Mouse (Mus musculus): ENCODE measurements at regions not wholly inside any gene's neighbourhood (a gene's known extent, or its start where the extent isn't known, plus 50 kb on each side); places are given as distances from the start of the nearest gene placed in this dataset.

DNA sequence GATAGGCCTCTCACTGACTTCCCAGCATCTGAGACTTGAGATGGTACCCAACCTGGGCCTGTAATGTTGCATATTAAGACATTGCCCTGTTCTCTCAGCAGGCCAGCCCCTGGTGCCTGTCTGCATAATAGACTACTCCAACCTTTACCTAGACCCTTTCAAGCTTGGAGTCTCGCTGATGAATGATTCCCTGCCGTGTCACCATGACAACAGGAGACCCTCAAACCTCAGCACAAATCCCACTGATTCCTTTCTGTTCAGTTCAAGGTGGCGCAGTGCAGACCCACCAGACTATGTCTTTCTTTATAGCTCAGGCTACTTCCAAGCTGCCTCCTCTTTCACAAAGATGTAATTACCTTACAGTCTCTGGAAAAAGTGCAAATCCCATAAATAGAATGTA is 172.0 kb downstream of the Dcdc2c start:
- DNase-seq (ENCODE audit: low read depth, low spot score): peak; percentile 2

DNA sequence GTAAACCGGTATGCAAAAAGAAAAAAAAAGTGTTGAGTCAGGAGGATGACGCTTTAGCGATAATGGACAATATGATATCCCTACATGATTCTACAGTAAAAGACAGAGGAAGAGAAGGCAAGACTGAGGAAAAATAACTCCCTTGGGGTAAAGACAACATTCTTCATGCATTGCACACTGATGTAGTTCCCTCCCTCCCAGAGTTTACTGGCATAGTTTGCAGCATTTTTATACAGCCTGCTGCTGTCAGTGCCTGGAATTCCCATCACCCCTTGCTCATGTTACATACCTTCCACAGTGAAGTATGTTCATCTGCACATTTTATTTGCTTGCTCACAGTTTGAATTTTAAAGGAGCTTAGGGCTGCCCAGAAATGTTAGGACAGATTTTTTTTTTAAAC is 174.2 kb downstream of the Dcdc2c start:
- DNase-seq (ENCODE audit: low read depth, low spot score): no peak

DNA sequence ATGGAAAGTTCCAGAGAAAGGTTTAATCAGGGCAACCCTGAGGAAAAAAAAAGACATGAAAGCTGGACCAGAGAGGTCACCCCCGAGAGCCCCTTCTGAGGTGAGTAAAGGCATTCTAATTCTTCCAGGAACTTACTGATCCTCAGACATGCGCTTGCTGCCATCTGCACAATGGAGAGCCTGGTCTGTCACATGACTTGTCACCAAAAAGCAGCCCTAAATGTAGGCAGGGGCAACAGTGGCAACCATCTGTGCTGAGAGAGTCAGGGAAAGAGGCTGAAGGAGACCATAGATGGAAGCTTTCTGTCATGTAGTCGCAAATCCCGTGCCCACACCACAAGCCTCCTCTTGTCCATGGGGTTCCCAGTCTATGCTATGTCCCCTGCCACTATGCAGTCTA is 174.8 kb downstream of the Dcdc2c start:
- no peak for DNase-seq (ENCODE audit: low read depth, low spot score)

DNA sequence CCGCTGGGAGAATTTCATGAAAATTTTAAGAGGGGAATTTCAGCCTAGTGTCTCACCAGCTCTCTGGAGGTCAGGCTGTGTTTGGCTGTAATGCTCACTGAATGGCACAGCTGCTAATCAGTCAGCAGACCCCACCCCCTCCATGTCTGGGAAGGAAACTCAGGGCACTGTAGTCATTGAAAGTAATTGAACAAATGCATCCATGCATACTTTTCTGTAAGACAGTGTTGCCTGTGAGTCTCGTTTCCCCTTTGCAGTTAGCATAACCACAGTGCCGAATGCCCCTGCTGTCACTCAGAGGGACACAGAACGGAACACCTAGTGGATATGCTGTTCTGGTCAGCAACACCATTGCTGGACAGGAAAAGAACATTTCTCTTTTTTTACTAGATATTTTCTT is 175.4 kb downstream of the Dcdc2c start:
- DNase-seq (ENCODE audit: low read depth, low spot score): no peak

DNA sequence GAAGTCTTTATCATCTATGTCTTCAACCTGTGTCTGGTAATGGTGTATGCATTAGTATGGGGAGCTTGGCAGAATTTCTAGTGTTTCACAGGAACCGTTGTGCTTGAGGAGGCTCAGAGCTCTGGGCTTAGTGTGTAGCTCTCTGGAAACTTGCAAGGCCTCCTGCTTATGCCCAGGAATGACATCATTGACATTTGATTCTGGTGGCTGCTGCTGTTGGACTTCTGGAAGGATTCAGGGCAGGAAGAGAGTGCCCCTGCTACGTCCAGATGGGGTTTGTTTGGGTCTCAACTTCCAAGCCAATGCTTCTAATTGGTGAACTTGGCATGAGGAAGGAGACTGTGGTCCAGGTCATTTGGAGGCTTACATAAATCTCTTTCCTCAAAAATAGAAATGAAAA is 186.9 kb downstream of the Dcdc2c start:
- no peak for DNase-seq (ENCODE audit: low read depth, low spot score)

DNA sequence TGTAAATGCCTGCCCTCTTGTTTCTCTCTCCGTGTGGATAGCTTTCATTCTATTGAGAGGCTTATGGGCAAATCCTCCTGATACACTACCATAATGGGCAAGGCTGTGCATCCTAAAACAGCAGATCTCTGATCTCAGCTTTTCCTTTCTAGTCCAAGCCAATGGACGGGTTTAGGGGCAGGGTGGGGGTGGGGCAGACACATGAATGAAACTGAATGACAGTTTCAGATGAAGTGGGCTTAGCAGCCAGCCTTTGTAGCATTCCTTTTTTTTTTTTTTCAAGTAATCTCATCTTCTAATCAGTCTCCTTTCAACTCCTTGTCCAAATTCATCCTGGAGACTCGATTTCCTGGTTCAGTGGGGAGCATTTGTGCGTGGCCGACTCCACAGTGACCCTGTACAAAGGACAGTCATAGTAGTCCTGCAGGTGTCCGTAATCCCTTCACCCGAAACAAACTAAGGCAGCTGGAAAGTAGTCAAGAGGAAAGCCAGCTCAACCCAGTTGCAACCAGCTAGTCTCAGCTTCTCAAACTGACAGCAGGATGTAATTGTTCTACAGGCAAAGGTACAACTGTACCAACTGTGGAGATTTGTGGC is 193.4 kb downstream of the Dcdc2c start:
- no peak for DNase-seq (ENCODE audit: low read depth, low spot score)

DNA sequence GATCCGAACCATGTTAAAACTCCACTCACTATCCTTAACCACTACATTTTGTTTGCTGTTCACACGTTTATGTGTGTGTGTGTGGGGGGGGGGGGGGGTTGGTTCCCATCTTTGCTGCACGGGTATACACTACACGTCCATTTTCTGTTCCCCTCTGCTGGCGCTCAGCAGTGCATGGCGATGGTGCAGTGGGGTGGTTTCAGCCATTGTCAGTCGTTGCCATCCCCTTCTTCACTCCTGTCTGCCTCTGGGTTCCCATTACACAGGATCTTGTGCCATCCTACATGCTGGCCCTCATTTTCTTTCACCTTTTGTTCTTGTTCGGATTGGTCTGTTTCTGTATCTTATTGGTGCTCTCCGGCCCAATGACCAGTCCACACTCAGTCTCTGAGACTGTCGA is 194.4 kb downstream of the Dcdc2c start:
- DNase-seq (ENCODE audit: low read depth, low spot score): no peak

DNA sequence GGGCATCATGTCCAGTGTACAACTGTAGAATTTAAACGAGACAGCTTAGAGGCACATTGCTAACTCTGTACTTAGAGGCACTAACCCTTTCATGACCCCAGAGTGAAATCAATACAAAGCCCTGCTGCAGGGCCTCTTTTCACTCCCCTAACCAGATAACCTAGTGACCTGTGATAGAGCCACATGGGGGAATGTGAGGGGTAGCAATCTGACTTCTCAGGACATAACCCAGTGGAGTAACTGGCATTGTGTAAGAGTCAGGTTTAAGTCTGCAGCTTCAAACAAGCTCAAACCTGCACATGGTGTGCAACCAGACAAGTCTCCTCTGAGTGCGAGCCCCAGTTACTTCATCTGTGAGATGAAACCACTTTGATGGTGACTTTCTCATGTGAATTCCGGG is 199.1 kb downstream of the Dcdc2c start:
- DNase-seq (ENCODE audit: low read depth, low spot score): no peak

DNA sequence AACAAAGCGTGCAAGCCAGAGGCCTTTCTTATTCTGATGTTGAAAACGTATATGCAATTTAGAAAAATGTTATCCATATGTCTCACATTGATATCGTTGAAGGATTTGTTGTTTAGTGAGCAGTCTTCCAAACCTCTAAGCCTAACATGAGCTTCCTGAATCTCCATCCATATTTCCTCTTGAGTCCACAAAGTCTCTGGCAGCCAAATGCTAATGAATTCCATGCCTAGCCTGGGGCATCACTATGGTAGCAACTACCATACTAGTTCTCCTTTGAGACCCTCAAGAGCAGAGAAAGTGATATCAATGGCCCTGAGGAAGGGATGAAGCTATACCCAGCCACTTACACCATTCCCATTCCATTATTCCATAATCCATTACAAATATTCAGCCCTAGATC is 199.6 kb downstream of the Dcdc2c start:
- no peak for DNase-seq (ENCODE audit: low read depth, low spot score)

DNA sequence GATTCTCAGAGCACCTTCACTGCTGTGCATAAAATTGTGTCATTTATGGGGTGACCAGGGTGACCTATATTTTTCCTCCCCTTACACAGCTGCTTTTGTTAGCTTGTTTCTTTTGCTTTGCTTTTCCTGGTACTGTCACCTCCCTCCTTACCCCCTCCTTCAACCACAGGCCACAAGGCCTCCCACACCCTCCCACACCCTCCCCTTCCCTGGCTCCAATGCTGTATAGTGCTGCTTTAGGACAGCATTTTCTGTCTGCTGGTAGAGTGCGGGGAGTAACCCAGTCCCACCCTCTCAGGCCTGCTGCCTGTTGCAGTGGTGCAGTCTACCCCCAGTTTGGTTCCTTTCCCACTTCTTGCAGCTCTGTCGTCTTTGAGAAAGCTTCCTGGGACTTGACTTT is 209.5 kb downstream of the Dcdc2c start:
- DNase-seq (ENCODE audit: low read depth, low spot score): no peak

DNA sequence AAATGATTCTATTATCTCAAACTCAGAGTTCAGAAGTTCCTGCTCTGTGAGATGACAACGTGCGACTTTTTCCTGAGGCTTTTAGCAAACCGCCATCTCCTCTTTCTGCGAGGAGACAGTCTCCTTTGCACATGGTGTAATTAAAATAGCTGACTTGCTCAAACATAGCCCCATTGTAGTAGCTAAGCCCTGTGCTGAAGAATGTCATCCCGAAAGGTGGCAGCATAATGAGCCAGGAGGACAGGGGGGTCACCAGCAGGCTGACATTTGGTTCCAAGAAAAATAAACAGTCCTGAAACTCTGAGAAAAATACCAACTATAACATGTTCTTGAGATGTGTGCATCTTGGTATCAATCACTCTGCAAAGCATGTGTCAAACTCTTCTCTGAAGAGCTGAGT is 219.6 kb downstream of the Dcdc2c start:
- DNase-seq (ENCODE audit: low read depth, low spot score): no peak

DNA sequence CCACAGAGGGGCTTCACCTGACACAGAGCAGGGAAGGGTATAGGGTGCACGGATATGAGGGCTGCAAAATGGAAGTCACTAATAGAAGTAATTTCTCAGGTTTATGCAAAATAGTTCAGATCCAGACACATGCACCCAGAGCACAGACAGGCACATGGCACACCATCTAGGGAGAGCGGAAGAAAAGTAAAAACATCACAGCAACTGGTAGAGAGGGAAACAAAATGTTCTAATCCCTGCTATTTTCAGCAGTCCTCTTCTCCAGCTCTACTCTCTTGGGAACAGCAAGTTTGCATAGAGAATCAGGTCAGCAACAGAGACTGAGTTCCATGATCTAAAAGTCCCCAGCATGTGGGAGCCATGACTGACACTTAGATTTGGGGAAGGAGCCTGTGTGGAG is 220.4 kb downstream of the Dcdc2c start:
- DNase-seq (ENCODE audit: low read depth, low spot score): no peak

DNA sequence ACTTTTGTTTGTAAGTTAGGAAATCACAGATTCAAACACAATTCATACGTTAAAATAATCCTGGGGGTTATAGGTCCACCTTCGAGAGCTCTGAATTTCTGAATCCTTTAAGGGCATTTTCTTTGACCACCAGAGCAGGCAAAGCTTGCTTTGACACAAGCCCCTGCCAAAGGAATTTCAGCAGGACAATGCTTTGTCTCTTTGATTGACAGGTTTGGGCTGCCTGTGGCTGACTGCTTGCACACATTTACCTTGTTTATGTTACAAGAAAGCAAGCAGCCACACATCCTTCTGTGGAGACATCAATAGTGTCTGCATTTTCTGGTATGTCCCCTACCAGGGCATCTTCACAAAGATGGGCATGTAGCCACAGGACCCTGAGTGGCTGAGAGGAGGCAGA is 228.5 kb downstream of the Dcdc2c start:
- no peak for DNase-seq (ENCODE audit: low read depth, low spot score)

DNA sequence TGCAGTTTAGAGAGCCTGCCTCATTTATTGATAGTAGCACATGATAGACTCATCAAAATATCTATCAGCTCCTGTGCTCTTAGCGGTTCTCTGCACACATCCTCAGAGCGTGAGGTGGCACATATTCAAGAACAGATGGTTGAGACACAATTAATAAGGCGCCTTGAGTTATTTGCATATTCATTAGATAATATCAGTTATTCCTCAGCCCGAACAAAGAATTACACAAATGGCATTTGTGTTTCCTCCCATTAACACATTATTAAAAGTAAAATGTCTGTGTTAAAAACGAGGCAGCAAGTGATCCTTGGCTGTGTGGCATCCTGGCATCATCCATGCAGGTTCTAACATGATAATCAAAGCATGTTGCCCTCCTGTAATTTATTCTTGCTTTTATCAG is 243.0 kb downstream of the Dcdc2c start:
- no peak for DNase-seq (ENCODE audit: low read depth, low spot score)

DNA sequence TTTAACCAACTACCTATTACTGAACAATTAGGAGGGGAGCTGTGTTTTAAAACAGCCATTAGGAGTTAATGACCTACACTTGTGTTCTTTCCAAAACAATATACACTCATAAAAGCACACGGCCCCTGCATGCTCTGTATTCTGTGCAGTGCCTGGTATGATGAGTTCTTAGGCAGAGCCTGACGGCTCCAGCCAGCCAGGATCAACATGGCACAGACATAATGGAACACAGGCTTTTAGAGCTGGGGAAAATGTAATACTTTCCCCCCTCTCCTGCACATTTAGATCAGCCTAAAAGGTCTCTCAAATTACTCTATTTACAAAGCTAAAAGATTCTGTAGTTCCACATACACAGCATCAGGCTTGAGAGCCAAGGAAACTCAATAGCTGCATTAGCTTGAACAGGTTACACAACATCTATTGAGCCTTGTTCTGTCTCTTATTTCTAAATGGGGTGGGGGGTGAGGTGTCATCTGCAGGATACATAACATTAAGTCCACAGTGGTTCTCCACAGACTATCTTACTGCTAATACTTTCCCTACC is 250.1 kb downstream of the Dcdc2c start:
- DNase-seq (ENCODE audit: low read depth, low spot score): no peak

DNA sequence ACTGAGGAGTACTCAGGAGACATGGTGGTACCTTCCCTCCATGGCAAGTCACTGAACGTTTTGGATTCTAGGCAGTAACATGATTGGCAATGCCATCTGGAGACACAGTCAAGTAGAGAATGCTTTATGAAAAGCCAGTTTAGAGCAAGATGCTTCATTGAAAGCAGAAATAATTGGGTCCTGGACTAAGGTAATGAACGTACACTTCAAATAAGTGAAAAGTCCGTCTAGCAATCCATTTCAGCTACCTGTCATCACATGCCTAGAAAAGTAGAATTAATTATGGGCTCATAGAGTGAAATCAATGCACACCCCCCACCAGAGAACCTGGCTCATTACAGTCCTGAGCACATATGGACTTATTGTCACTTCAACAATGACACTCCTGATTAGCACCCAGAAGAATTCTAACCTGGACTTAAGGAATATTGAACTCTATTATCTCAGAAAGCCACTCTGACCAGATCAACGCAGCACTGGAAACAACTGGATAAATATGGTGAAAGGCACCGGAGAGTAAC is 263.8 kb downstream of the Dcdc2c start:
- no peak for DNase-seq (ENCODE audit: low read depth, low spot score)

DNA sequence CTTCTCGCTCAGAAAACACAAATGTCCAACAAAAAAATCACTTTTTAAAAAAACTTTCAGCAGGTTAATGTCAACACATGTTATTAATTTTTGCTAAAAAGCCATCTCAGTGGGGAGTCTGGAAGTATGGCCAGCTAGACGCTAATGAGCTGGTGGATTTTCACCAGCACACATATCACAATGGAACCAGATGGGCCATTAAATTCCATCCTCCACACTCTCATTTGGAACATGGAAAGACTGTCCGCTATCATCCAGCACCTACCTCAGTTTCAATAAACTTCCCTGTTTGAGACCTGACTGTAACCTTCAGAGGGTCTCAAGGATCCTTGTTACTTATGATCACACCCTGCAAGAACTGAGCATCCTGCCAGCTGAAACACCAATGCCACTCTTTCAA is 296.7 kb downstream of the Dcdc2c start:
- no peak for DNase-seq (ENCODE audit: low read depth, low spot score)

DNA sequence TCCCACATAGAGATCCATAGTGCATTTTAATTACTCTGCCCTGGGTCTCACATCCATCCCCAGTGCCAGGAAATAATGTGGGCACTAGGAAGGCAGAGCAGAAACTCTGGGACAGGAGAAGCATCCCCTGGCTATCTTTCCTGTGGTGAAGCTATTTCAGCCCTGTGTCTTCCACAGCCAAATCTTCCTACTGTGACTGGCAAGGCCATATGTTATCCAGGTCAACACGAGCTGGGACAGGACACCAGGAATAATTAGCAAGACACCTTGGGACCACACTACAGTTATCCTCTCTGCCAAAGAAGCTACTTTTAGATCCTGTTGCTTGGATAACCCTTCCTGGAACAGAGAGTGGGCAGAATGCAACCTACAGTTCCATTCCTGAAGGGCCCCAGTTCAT is 301.7 kb downstream of the Dcdc2c start:
- no peak for DNase-seq (ENCODE audit: low read depth, low spot score)

DNA sequence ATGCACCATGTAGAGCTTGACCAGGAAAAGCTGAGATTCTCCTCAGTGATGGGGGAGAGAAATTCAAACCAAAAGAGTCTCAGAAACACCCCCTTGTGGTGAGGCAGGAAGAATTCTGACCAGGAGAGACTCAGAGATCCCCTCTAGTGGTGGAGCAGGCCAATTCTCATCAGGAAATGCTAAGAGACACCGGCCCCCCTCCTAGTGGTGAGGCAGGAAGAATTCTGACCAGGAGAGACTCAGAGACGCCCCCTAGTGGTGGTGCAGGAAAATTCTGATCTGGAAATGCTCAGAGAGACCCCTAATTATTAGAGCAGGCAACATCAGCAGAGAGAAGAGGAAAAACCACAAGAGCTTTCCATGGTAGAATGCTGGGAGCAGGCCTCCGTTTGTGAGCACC is 303.4 kb downstream of the Dcdc2c start:
- no peak for DNase-seq (ENCODE audit: low read depth, low spot score)

DNA sequence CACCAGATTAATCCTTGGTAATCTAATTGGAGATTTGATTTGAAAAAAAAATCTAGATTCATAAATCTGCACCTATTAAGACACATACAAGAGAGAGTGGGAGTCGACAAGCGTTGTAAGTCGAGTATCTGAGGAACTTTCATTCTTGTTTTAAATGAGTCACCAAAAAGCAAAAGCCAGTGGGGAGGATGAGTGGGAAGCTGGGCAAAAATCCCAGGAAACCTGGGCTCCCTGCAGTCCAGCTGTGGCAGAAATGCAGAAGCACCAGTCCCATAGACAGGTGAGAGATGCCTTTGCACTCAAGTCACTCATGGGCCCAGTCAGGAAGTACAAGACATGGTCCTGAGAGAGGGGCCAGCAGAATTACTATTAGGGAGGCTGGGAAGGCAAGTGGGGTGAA is 303.9 kb downstream of the Dcdc2c start:
- no peak for DNase-seq (ENCODE audit: low read depth, low spot score)

DNA sequence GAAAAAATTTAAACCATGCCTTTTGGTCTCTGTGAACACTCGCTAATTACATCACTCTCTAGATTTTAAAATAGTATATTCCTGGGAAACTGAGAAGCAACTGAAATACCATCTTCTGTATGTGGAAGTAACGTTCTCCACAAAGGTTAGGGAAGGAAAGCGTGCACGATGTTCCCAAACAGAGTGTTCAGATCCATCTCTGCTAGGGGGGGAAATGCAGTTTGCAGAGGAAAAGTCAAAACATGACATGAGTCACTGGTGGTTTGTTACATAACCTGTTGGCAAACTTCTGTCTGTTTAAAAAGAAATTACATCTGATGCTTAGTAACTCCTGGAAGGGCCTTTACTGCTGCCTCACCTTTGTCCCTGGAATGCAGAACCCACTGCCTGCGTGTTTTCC is 314.2 kb downstream of the Dcdc2c start:
- DNase-seq (ENCODE audit: low read depth, low spot score): no peak

DNA sequence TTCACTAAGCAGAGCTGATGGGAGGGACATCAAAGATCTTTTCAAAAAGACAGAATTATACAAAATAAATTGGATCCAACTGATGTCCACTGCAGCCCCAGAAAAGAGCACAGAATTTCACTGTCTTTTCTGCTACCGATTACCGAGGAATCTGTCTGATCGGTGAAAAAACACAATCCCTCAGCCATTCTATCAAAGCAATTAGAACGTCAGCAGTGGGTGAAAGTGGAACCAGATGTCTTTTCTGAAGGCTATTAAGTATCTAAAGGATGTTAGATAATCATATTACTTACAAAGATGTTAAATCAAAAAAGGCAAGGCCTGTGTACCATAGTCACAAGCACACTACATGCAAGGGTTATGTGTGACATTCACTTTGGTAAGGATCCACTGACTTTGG is 315.2 kb downstream of the Dcdc2c start:
- DNase-seq (ENCODE audit: low read depth, low spot score): no peak

DNA sequence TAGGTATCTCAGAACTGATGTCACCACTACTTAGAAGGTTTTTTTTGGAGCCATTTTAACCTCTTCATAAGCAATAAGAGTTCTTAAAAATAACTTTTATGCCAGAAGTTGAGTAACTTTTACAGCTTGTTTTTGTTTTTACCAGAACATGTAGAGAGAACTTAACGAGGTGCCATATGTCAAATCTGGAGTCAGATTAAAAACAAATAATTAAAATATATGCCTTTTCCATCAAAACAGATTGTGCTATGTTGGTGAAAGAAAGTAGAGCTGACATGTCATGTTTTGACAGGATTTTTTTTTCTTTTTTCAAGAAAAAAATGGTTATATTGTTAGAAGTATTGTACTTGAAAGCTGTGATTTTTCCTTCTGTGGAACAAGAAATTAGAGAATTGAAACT is 349.4 kb downstream of the Dcdc2c start:
- DNase-seq (ENCODE audit: low read depth, low spot score): no peak

DNA sequence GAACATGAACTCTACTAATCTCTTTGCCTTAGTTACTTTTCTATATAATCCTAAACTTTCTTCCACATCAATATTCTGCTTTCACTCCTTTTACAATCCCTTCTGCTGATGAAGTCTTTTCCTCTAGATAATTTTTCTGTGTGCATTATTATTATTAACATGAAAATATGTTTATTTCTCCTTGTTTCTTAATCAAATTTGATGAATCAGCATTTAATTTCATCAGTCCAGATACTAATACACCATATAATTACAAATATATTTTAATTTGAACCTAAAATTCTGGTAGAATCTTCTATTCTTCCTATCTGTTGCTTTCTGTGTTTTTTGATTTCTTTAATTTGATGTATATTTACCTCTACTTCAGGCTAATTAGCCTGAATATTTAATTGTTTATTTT is 365.5 kb downstream of the Dcdc2c start:
- DNase-seq (ENCODE audit: low read depth, low spot score): no peak
